Mouse (Mus musculus): ENCODE data around the gene Tfap4. TPM values are rescaled to one million over a fixed set of nuclear protein-coding genes. Genes with fewer than 3 reads are reported as not detected.

The Tfap4 gene
- polyA plus RNA-seq, 1 experiment from 2014 or later: 31.5 TPM

GRCm38 (mm10) chr16:4506181-4506580, 53.5 kb downstream of the Tfap4 start:
- 75% methylated on average over 3 of the region's 3 CpGs for WGBS
- Histone ChIP-seq H3K27ac (no peak overlapping the region), H3K9ac (no peak overlapping the region), H3K9me3 (no peaks in the 10 kb centered on the region), H3K4me1 (no peaks in the 10 kb centered on the region), H3K27me3 (no peaks in the 10 kb centered on the region), H3K4me3 (no peak overlapping the region), H3K36me3 (no peaks in the 10 kb centered on the region), H3K4me2 (replicated peaks) (no peak overlapping the region)
- ATAC-seq (ENCODE audit: insufficient number of reproducible peaks, insufficient read depth, low FRiP score, low TSS enrichment): no peak

DNA sequence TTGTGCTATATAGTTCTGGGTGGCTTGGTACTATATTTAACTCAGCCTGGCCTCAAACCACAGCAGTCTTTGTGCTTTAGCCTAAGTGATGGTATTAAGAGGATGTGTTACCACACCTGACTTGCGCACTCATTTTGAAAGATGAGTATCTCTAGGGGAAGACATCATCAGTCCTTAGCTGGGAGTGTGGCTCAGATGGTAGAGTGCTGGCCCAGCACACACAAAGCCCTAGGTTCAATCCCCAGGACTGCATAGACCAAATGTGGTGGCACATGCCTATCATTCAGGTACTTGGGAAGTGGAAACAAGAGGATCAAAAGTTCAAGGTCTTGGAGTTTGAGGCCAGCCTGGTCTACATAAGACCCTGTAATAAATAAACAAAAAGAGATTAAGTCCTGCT, 56.2 kb downstream of the Tfap4 start:
- Histone ChIP-seq H3K4me2 (replicated peaks) (no peak overlapping the region), H3K4me3 (no peak overlapping the region), H3K27me3 (no peaks in the 10 kb centered on the region), H3K9me3 (no peaks in the 10 kb centered on the region), H3K36me3 (no peaks in the 10 kb centered on the region), H3K27ac (no peak overlapping the region), H3K9ac (no peak overlapping the region), H3K4me1 (no peaks in the 10 kb centered on the region)
- 96% methylated on average over 1 of the region's 1 CpGs for WGBS
- ATAC-seq (ENCODE audit: insufficient number of reproducible peaks, insufficient read depth, low FRiP score, low TSS enrichment): no peak

DNA sequence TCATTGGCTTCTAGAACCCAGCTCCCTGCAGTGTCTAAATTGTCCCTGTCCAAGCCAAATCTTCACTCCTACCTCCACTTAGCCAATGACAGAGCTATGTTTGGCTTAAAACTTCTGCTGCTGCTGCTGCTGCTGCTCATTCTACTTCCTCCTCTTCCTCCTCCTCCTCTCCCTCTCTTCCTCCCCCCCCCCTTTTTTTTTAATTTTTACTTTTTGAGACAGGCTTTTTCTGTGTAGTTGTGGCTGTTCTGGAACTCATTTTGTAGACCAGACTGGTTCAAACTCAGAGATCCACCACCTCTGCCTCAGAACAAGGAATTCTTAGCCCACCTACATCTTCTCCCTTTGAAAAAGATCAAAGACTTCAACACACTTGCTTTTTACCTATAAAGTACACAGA, 57.1 kb downstream of the Tfap4 start:
- Histone ChIP-seq H3K4me2 (replicated peaks) (no peak overlapping the region), H3K9me3 (no peaks in the 10 kb centered on the region), H3K4me1 (no peaks in the 10 kb centered on the region), H3K4me3 (no peak overlapping the region), H3K36me3 (no peaks in the 10 kb centered on the region), H3K27ac (no peak overlapping the region), H3K9ac (no peak overlapping the region), H3K27me3 (no peaks in the 10 kb centered on the region)
- no peak for ATAC-seq (ENCODE audit: insufficient number of reproducible peaks, insufficient read depth, low FRiP score, low TSS enrichment)

GRCm38 (mm10) chr16:4501703-4502102, 58.0 kb downstream of the Tfap4 start:
- no peaks in the 10 kb centered on the region for H3K27me3 ChIP-seq
- no peak overlapping the region for H3K9ac ChIP-seq
- H3K4me3 ChIP-seq: no peak overlapping the region
- H3K9me3 ChIP-seq: no peaks in the 10 kb centered on the region
- no peak for ATAC-seq (ENCODE audit: insufficient number of reproducible peaks, insufficient read depth, low FRiP score, low TSS enrichment)
- WGBS: 81% methylated on average over 3 of the region's 3 CpGs
- 0 out of 2 replicates have a peak, but pooled peaks cover 2% of the 10 kb centered on the region for H3K36me3 ChIP-seq
- H3K4me2 ChIP-seq (replicated peaks): no peak overlapping the region
- no peaks in the 10 kb centered on the region for H3K4me1 ChIP-seq
- no peak overlapping the region for H3K27ac ChIP-seq

DNA sequence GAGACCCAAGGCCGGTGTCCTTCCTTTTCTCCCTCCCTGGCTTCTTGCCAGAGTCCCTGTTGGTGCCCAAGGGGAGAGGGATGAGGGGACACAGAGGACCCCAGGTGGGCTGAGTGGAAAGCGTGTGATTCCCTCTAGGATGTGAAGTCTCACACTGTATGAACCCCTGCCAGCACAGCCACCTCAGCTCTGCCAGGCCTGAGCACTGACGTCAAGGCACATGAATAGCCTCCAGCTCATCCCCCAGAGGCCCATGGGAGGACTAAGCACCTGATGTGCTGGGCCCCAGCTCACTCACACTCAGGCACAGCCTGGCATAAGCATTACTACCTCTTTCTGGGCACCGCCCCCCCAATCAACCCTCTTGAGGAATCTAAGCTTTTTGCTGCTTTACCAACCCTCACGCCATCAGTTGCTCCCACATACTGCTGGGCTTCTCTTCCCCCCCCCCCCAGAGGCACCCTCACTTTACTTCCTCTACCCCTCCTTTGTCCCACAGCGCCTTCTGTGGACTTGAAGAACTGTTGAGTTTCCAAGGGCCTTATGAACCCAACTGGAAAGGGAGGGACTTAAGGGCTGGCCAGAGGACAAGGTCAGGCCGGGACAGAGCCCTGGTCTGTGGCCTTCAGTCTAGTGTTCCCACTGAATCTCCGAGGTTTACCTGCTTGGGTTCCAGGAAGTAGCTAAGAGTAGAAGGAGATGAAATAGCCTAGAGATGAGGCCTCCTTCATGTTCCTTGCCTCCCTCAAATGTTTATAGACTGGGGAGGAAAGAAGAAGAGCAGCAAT, 58.9 kb downstream of the Tfap4 start:
- 0 out of 2 replicates have a peak, but pooled peaks cover 4% of the 10 kb centered on the region for H3K36me3 ChIP-seq
- 86% methylated on average over 8 of the region's 8 CpGs for WGBS
- H3K27me3 ChIP-seq: no peaks in the 10 kb centered on the region
- no peak overlapping the region for H3K9ac ChIP-seq
- no peaks in the 10 kb centered on the region for H3K4me1 ChIP-seq
- H3K4me3 ChIP-seq: no peak overlapping the region
- no peaks in the 10 kb centered on the region for H3K9me3 ChIP-seq
- H3K4me2 ChIP-seq (replicated peaks): no peak overlapping the region
- ATAC-seq (ENCODE audit: insufficient number of reproducible peaks, insufficient read depth, low FRiP score, low TSS enrichment): no peak
- H3K27ac ChIP-seq: no peak overlapping the region

DNA sequence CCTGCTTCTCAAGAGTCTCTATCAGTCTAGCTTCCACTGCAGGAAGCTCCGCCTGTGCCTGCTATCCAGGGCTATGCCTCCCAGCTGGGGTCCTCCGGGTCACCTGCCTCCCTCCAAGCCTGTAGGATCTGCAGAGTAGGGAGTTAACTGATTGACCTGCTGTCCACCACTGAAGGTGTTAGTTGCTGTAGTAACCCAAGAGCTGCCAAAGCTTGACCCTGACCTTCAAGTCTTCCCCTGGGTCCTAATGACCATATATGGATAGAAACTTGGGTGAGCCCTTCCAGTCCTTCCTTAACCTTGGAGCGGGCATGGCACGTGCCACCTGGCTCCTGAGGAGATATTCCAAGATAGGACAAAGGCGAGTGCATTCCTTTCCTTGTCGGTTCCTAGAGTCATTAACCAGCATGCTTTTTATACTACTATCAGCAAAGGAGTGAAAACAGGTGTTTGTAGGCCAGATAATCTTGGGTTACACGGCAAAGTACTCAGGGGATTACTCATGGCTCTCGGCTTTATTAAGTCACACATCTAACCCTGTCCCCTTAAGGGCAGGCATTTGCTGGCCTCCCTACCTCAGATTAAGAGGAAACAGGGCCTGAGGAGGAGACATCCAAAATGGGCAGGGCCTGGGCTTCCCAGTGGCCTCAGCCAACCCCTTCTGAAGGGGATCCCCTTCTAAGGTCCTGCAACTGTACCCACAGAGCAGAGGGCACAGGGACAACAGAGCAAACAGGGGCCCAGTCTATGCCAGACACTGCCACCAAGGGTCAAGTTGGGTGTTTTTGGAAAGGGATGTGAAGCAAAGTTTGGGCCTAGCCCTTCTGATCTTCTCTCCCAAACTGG, 61.7 kb downstream of the Tfap4 start:
- ATAC-seq (ENCODE audit: insufficient number of reproducible peaks, insufficient read depth, low FRiP score, low TSS enrichment): no peak
- Histone ChIP-seq H3K9me3 (no peaks in the 10 kb centered on the region), H3K4me3 (no peak overlapping the region), H3K4me2 (replicated peaks) (no peak overlapping the region), H3K4me1 (peaks cover 7% of the 10 kb centered on the region; the same call in 1 of the 2 replicates), H3K27me3 (no peaks in the 10 kb centered on the region), H3K27ac (no peak overlapping the region), H3K36me3 (0 out of 2 replicates have a peak, but pooled peaks cover 4% of the 10 kb centered on the region), H3K9ac (no peak overlapping the region)
- 72% methylated on average over 8 of the region's 8 CpGs for WGBS

DNA sequence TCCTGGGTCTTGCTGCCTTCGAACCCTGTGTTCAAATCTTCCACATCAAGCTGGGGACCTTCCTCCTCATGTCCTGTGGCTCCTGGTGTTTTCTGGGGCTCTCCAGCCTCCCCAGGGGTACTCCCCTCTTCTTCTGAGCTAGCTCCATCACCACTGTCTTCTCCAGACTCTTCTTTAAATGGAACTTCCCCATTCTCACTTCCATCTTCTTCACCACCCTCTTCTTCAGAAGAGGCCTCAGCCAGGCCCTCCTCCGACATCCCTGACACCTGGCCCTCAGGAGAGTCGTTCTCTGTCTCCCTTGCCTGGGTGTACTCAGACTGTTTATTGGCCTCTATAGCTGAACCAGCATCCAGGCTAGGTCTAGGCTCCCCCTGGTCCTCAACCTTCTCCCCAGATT, 63.2 kb downstream of the Tfap4 start:
- ATAC-seq (ENCODE audit: insufficient number of reproducible peaks, insufficient read depth, low FRiP score, low TSS enrichment): no peak
- Histone ChIP-seq H3K27ac (no peak overlapping the region), H3K9ac (no peak overlapping the region), H3K9me3 (no peaks in the 10 kb centered on the region), H3K36me3 (peaks cover 10% of the 10 kb centered on the region), H3K27me3 (no peaks in the 10 kb centered on the region), H3K4me2 (replicated peaks) (no peak overlapping the region), H3K4me3 (no peak overlapping the region), H3K4me1 (peaks cover 7% of the 10 kb centered on the region; the same call in 1 of the 2 replicates)
- 85% methylated on average over 3 of the region's 3 CpGs for WGBS

GRCm38 (mm10) chr16:4495861-4496260, 63.8 kb downstream of the Tfap4 start:
- Histone ChIP-seq H3K9ac (no peak overlapping the region), H3K36me3 (peaks cover 10% of the 10 kb centered on the region), H3K4me3 (no peak overlapping the region), H3K4me1 (peaks cover 7% of the 10 kb centered on the region; the same call in 1 of the 2 replicates), H3K4me2 (replicated peaks) (no peak overlapping the region), H3K27me3 (no peaks in the 10 kb centered on the region), H3K27ac (no peak overlapping the region), H3K9me3 (no peaks in the 10 kb centered on the region)
- WGBS: 81% methylated on average over 5 of the region's 5 CpGs
- no peak for ATAC-seq (ENCODE audit: insufficient number of reproducible peaks, insufficient read depth, low FRiP score, low TSS enrichment)

Other genes with a start within 250 kb of the Tfap4 start
- gene Adcy9, start 139.4 kb downstream of the Tfap4 start, polyA plus RNA-seq (2016; fragmentation: Nextera tagmentation; extraction: Ambion mirVana): 1.5 and 2.2 TPM in 2 replicates
- gene Srl, start 18.0 kb downstream of the Tfap4 start, polyA plus RNA-seq (2016; fragmentation: Nextera tagmentation; extraction: Ambion mirVana): 29.5 and 31.9 TPM in 2 replicates
- gene Glis2, start 34.9 kb upstream of the Tfap4 start, polyA plus RNA-seq (2016; fragmentation: Nextera tagmentation; extraction: Ambion mirVana): 33.0 and 33.4 TPM in 2 replicates
- 96.4 and 104 TPM in 2 replicates for gene Pam16, start 65.1 kb upstream of the Tfap4 start, polyA plus RNA-seq (2016; fragmentation: Nextera tagmentation; extraction: Ambion mirVana)
- gene Vasn, start 80.1 kb upstream of the Tfap4 start, polyA plus RNA-seq (2016; fragmentation: Nextera tagmentation; extraction: Ambion mirVana): 23.4 and 24.1 TPM in 2 replicates
- 57.1 and 59.8 TPM in 2 replicates for gene Dnaja3, start 80.1 kb upstream of the Tfap4 start, polyA plus RNA-seq (2016; fragmentation: Nextera tagmentation; extraction: Ambion mirVana)
- gene Coro7, start 119.9 kb upstream of the Tfap4 start, polyA plus RNA-seq (2016; fragmentation: Nextera tagmentation; extraction: Ambion mirVana): 18.2 and 23.1 TPM in 2 replicates
- gene Nmral1, start 159.5 kb upstream of the Tfap4 start, polyA plus RNA-seq (2016; fragmentation: Nextera tagmentation; extraction: Ambion mirVana): 124 and 135 TPM in 2 replicates
- 102 and 105 TPM in 2 replicates for gene Hmox2, start 166.5 kb upstream of the Tfap4 start, polyA plus RNA-seq (2016; fragmentation: Nextera tagmentation; extraction: Ambion mirVana)
- 96.8 and 99.7 TPM in 2 replicates for gene Cdip1, start 230.4 kb upstream of the Tfap4 start, polyA plus RNA-seq (2016; fragmentation: Nextera tagmentation; extraction: Ambion mirVana)